Mouse (Mus musculus): ENCODE measurements around the gene Fsip2.

Fsip2 gene

DNA sequence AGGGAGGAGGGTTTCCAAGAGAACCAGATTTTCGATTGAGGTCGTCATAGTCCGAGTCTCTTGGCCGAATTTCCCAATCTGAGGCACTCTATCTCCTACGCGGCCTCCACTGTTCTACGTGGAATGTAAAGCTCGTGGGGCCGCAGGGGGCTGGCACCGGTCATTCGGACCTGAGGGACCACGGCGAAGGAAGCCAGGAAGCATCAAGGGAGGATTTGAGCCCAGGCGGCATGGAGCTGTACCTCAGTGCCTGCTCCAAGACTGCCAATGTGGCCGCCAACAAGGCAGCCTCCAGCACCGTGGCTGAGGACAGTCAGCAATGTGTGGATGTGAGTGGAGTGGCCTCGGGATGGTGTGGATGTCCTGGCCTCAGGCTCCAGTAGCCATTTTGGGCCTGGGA lies at the start of gene Fsip2:
Fsip2 (plus strand) TSS at position 163 of the 400 bp plus-strand sequence.
- DNase-seq (ENCODE audit: low read depth, low spot score), result no peak

DNA sequence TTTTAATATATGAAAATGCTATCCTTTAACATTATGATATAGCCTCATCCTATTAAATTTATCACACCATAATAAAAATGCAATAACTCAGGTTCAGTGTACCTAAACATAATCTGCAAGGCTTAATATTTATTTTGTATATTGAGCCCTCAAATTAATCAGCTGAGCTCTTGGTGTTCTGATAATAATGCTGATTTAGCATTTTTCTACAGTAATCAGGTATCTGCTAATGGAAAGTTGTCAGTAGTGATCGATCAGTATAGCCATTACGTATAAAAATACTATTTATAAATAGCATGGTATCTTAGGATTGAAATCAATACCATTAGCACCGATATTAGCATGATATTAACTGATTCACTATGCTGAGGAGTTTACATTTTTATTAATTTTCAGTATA lies 20.0 kb downstream of the Fsip2 start:
- no peak for DNase-seq (ENCODE audit: low read depth, low spot score)

DNA sequence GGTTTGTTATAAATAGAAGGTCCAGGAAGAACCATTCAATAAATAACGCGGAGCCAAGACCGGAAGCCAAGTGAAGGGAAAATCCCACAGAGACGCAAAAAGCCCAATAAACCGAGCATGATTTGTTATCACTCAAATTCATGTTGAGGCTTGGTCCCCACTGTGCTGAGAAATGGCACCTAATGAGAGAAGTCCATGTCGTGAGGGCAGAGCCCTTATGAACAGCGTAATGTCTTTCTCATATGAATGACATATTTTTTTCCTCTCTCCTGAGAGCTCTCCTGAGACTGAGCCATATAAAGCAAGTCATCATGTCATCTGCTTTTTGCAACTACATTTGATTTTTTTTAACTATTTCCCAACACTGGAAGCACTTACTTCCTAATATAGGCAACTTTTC lies 82.4 kb downstream of the Fsip2 start:
- no peak for DNase-seq (ENCODE audit: low read depth, low spot score)

DNA sequence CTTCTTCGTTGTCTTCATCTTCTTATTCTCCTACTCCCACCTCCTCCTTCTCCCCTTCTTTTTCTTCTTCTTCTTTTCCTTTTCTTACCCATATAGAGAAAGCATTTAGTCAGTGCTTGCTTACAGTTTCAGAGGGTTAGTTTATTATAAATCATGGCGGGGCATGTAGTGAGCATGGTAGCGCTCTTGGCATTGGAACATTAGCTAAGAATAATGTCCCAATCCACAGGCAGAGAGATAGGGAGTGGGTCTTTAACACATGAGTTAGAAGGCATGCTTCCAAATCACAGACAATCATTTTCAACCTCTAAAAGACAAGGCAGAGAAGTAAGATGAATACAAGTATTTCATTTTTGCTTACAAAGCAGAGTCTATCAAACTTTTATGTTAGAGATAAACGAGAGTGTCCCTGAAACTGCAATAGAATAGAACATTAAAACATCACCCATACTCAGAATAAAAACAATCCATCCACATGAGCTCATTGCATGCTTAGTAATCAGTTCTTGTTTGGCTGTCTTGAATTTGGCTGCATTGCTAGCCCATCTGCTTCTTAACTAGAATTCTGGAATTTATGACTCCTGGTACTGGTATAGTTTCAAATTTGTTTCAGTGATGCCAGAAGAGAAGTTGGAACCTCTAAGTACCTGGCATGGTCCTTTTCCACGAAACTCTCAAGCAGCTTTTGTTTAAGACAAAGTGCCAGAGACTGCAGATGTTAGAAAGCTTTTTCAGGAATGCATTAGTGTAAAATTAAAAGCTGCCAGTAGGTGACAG lies 109.7 kb downstream of the Fsip2 start:
- no peak for DNase-seq (ENCODE audit: low read depth, low spot score)
